Mouse (Mus musculus) 3T3-L1 (cell line): ENCODE measurements at regions not wholly inside any gene's neighbourhood (a gene's known extent, or its start where the extent isn't known, plus 50 kb on each side); places are given as distances from the start of the nearest gene placed in this dataset.
"Not testable (repeated sequence)": the region's sequence is repeated elsewhere in the genome, so short reads cannot be mapped to it uniquely, and the experiment has no call there.

Experiments
- DNase-seq: peaks from one replicate; pipeline ENCODE4 v3.0.0-alpha.2; 2015; ENCODE audit warnings: low read depth, low spot score

GRCm38 (mm10) chr10:11515144-11515543, 171.9 kb downstream of the Epm2a start:
- DNase-seq, result no peak

GRCm38 (mm10) chr10:11517122-11517521, 173.9 kb downstream of the Epm2a start:
- no peak for DNase-seq

- DNase-seq, result no peak
Observed at GRCm38 (mm10) chr10:11531343-11531742, 188.1 kb downstream of the Epm2a start.

GRCm38 (mm10) chr10:11555376-11555775, 212.2 kb downstream of the Epm2a start:
- DNase-seq, result not testable (repeated sequence)

- DNase-seq, result no peak
Observed at GRCm38 (mm10) chr10:11570523-11571055, 227.4 kb downstream of the Epm2a start.

- no peak for DNase-seq
Observed at GRCm38 (mm10) chr10:11608451-11608850, 265.2 kb downstream of the Epm2a start.

- DNase-seq, result not testable (repeated sequence)
Observed at GRCm38 (mm10) chr10:11609092-11609491, 265.9 kb downstream of the Epm2a start.

GRCm38 (mm10) chr10:11648151-11648550, 304.9 kb downstream of the Epm2a start:
- DNase-seq, result no peak

GRCm38 (mm10) chr10:11660056-11660770, 317.0 kb downstream of the Epm2a start:
- DNase-seq, result no peak

GRCm38 (mm10) chr10:11661660-11662250, 318.6 kb downstream of the Epm2a start:
- DNase-seq, result no peak

- no peak for DNase-seq
Observed at GRCm38 (mm10) chr10:11709742-11710141, 366.5 kb downstream of the Epm2a start.

GRCm38 (mm10) chr10:11724775-11725174, 381.6 kb downstream of the Epm2a start:
- no peak for DNase-seq

GRCm38 (mm10) chr10:11729536-11729935, 386.3 kb downstream of the Epm2a start:
- DNase-seq, result peak; percentile 48

GRCm38 (mm10) chr10:11739574-11740368, 396.6 kb downstream of the Epm2a start:
- no peak for DNase-seq

GRCm38 (mm10) chr10:11745587-11745986, 402.4 kb downstream of the Epm2a start:
- no peak for DNase-seq

GRCm38 (mm10) chr10:11746959-11747358, 403.8 kb downstream of the Epm2a start:
- no peak for DNase-seq

GRCm38 (mm10) chr10:11755105-11755730, 412.0 kb downstream of the Epm2a start:
- no peak for DNase-seq

GRCm38 (mm10) chr10:11777894-11778293, 434.7 kb downstream of the Epm2a start:
- no peak for DNase-seq

- no peak for DNase-seq
Observed at GRCm38 (mm10) chr10:11780302-11780701, 437.1 kb downstream of the Epm2a start.

- DNase-seq, result no peak
Observed at GRCm38 (mm10) chr10:11787240-11787639, 444.0 kb downstream of the Epm2a start.

- DNase-seq, result no peak
Observed at GRCm38 (mm10) chr10:11799510-11799909, 456.3 kb downstream of the Epm2a start.
